Mouse (Mus musculus): ENCODE results near the gene Fxyd1.

Gene Fxyd1

DNA sequence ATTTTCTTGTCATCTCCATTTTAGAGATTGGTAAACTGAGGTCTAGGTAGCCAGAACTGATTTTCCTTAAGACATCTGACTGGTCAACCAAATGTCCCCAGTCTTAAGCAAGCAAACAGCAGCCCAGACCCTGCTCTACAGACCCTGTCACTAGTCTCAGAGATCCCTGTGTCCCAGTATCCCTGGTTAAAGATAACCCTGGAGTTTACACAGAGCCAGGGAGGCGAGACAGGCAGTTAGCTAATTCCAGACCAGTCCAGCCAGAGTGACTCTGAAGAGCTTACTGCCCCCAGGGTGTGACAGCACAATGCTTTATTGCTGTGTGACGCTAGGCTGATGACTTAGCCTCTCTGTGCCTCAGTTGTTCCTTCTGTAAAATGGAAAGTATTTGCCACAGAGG lies at the start of gene Fxyd1:
Fxyd1 (minus strand) TSS at position 129 of the 400 bp plus-strand sequence.
- no peak for DNase-seq (ENCODE audit: low spot score)

GRCm38 (mm10) chr7:31106166-31106565 lies 49.2 kb upstream of the Fxyd1 start:
- DNase-seq (ENCODE audit: low spot score) = no peak

DNA sequence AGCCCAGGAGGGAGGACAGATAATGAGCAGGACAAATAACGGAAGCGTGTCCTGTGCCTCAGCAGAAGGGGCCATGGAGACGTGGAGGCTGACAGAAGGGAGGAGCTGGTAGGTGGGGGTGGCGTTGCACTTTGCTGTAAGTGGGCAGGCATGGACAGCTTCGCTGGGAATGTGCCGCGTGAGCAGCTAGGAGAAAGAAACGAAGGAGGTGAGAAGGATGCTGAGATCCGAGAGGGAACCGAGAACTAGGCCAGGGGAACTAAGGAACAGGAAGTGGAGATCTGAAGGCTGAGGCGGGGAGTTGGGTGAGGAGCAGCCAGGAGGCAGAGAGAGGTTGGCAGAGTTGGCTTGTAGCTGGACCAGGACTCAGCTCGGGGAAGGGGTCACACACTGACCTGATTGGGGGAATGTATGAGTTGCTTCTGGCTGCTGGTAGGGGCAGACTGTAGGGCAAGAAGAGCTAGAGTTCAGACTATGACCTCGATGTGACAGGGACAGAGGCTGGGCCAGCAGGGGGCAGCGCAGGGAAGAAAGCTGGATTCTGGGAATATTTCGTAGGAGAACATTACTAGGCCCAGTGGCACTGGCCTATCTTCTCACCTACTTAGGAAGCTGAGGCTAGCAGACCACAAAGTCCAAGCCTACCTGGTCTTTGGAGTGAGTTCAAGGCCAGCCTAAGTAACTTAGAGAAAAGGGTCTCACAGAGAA lies 48.2 kb upstream of the Fxyd1 start:
- no peak for DNase-seq (ENCODE audit: low spot score)

GRCm38 (mm10) chr7:31100786-31101185 lies 43.8 kb upstream of the Fxyd1 start:
- DNase-seq (ENCODE audit: low spot score) = no peak

GRCm38 (mm10) chr7:31099612-31099982 lies 42.6 kb upstream of the Fxyd1 start:
- no peak for DNase-seq (ENCODE audit: low spot score)

GRCm38 (mm10) chr7:31098697-31099611 lies 42.0 kb upstream of the Fxyd1 start:
- DNase-seq (ENCODE audit: low spot score) = no peak

DNA sequence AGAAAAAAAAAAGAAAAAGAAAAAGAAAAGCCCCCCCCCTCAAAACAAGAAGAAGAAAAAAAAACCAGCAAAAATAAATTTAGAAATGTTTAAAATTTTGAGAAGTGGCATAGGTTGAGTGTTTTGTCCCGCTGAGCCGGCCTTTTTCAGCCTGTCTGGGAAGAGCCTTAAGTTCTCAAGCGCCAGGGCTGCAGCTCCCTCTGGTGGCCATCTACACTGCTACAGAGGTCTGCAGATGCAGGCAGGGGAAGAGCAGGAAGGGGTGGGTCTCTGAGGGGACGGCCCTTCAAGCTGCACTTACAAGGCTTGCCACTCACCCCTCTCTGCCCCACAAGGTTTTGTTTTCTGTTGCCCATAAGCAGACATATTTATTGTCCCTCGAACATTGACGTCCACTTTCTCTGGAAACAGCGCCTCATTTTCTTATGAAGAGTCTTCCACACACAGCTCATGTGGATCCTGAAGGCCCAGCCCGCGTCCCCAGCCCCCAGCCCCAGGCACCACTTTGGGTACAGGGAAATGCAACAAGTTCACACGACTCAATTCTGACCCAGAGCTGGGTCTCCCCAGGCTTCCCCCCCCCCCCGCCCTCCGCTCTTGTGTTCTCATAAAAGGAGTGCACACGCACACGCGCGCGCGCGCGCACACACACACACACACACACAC lies 40.7 kb upstream of the Fxyd1 start:
- peak; percentile 94 for DNase-seq (ENCODE audit: low spot score)

DNA sequence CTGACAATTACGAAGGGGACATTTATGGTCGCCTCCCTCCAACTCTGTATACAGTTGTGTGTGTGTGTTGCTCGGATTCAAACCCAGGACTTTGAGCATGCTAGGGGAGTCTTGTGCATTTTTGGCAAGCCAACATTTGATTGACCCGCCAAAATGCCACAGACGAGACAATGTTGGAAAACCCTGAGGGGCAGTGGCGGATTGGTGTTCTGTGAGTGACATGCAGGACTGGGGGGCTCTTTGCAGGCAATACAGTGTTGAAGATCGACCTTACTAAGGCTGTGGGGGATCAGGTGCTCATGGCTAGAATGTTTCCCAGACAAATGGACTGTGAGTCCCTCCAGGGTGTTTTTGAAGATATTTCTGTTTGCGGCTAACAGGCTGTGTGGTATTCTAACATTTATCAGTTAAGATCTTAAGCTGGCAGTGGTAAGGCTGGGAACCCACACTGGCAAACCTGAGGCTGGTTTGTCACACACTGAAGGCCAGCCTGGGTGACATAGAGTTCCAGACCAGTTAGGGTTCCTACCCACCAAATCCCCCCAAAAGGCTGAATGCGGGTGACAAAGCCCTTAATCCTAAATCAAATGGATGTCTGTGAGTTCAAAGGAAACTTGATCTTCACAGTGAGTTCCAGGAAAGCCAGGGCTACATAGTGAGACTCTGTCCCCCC lies 40.0 kb upstream of the Fxyd1 start:
- DNase-seq (ENCODE audit: low spot score) = no peak

DNA sequence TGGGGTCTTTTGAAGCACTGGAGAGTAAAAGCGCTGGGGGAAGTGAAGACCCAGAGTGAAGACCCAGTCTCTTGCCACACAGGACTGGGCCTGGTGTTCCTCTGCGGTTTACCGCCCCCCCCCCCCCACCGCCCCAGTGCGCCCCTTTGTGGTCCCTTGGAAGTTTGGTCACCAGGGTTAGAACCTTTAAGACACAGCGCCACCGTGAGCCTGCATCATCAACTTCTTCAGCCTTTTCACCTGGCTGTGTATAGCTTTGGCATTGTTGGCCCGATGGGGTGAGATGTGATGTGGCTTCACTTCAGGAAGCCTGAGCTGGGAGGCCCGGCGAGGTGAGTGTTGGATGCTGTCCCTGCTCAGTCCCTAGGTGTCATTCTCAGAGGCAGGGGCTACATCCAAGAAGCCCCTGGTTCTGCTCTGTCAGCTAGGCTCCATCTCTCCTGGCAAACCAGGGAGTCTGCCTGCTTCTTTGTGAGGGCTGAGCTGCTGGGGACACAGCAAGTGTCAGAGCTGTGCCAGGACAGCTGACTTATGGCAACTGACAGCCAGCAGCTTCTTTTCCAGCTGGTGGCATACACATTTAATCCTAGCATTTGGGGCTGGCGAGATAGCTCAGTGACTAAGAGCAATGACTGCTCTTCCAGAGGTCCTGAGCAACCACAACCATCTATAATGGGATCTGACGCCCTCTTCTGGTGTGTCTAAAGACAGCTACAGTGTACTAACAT lies 37.9 kb upstream of the Fxyd1 start:
- no peak for DNase-seq (ENCODE audit: low spot score)

- DNase-seq (ENCODE audit: low spot score) = peak; percentile 50
These were observed 32.7 kb upstream of the Fxyd1 start for GRCm38 (mm10) chr7:31089721-31090120.

DNA sequence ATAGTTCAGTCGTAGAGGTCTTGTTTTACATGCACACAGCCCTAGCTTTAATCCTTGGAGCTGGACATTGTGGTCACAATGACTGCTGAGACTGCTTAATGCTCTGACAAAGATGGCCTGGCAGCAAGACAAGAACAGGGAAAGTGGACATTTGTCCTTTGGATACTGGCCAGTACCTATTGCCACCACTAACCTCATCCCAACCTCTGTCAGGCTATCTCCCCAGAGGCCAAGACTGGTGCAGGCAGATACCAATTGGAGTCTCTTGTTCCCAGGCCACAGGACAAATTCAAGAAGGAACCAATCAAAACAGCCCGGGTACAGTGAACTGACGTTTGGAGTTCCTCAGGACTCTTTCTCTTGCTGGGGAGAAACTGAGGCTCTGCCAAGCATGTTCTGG lies 31.2 kb upstream of the Fxyd1 start:
- DNase-seq (ENCODE audit: low spot score) = no peak

- DNase-seq (ENCODE audit: low spot score) = no peak
These were observed 30.3 kb upstream of the Fxyd1 start for GRCm38 (mm10) chr7:31087262-31087661.

DNA sequence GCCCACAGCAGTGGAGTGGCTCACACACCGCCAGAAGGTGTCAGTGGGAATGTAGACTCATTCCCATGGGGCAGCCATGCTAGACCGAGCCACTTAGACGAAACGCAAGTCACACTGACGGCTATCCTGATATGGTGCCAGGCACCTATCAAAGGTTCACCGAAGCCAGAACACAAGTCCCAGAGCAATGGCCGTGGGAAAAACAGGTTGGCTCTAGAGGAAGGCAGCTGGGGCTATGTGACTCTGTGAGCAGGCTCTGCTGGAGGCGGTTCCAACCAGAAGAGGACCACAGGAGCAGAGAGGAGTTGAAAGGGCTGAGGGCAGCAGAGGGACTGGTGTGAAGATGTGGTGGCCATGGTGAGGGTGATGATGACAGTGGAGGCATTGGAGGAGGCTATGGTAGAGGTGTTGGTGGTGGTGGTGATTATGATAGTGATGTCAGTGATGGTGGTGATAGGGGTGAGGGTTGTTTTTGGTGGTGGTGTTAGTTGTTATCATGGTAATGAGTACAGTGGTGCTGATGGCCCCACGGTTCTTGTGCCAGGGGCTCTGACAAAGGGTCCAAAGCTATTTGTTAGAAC lies 29.3 kb upstream of the Fxyd1 start:
- DNase-seq (ENCODE audit: low spot score) = no peak

- DNase-seq (ENCODE audit: low spot score) = peak; percentile 61
These were observed 28.2 kb upstream of the Fxyd1 start for GRCm38 (mm10) chr7:31085171-31085570.

- no peak for DNase-seq (ENCODE audit: low spot score)
These were observed 27.1 kb upstream of the Fxyd1 start for GRCm38 (mm10) chr7:31084140-31084539.

- peak; percentile 54 for DNase-seq (ENCODE audit: low spot score)
These were observed 26.0 kb upstream of the Fxyd1 start for GRCm38 (mm10) chr7:31082831-31083588.

DNA sequence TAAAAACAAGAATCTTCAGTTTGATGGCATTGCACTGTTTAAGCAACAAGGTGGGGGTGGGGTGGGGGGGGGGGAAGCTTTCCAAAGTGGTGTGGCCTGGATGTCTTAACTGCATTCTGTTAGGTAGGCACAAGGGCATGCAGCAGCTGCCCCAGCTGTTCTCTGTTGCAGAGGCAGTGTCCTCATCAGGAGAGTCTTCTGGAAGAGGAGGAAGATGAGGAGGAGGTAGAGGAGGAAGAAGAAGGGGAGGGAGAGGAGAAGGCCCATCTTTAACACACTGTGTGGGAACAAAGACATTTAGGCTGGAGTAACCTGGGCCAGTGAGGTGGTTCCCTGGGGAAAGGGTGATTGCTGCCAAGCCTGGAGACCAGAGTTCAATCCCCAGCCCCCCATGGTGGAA lies 25.1 kb upstream of the Fxyd1 start:
- DNase-seq (ENCODE audit: low spot score) = no peak

DNA sequence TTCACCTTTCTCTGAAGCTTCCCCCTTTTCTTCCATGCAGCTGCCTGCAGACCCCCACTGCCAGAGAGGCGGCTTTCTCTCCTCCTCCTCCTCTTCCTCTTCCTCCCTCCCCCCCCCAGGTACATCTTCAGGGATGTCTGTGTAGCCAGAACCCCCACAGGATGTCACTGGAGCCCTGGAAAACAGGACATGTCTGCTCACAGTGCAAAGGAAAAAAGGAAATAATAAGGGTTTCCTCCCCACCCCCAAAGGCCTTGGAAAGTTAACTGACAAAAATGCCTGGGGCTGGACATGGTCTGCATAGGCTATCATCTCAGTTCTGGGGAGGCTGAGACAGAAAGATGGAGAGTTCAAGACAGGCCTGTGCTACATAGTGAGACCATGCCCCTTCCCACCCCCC lies 24.1 kb upstream of the Fxyd1 start:
- DNase-seq (ENCODE audit: low spot score) = no peak

DNA sequence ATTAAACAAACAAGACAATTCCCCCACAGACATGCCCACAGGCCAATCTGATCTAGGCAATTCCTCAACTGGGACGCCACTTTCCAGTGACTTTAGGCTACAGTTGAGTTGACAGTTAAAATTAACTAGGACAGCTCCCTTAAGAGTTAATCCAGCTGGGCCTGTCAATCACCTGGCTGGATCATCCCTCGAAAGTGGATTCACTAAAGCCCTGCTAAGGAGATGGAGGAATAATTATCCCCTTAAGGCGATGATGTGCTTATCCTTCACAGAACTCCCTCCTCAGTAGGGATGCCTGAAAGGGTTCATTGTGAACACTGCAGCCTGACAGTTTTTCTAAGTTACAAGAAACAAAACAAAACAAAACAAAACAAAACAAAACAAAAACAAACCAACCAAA lies 23.6 kb upstream of the Fxyd1 start:
- DNase-seq (ENCODE audit: low spot score) = no peak

GRCm38 (mm10) chr7:31079670-31080069 lies 22.7 kb upstream of the Fxyd1 start:
- DNase-seq (ENCODE audit: low spot score) = no peak

Data from lung, postnatal 25 days (tissue).